Mouse (Mus musculus) CH12.LX (cell line): Measurements from ENCODE around the gene Lamtor2. TPM values are rescaled to one million over a fixed set of nuclear protein-coding genes. Genes with fewer than 3 reads are reported as not detected.

ENCODE experiments used
- DNase-seq: peaks from one replicate; pipeline ENCODE4 v3.0.0-alpha.2; 2013; ENCODE audit errors: extremely low read depth
- H3K27ac ChIP-seq: 2 replicates; pipeline ENCODE4 v1.5.1; 2012; ENCODE audit warnings: low read depth, mild to moderate bottlenecking, control low read depth, moderate library complexity; ENCODE audit not compliant: insufficient read depth
- H3K27me3 ChIP-seq: replicated peaks from 2 replicates; pipeline ENCODE3; 2012; ENCODE audit warnings: inconsistent platforms
- H3K36me3 ChIP-seq, 2 experiments: replicated peaks in 1 of 2; 2 replicates each; pipeline versions ENCODE3 to v1.6.1; 2012; ENCODE audit warnings: inconsistent platforms in 1 of 2, low read length in 1 of 2, mild to moderate bottlenecking in 1 of 2, mixed read lengths in 1 of 2, moderate library complexity in 1 of 2; ENCODE audit not compliant: control insufficient read depth in 1 of 2, insufficient read depth in 1 of 2
- H3K4me1 ChIP-seq, 2 experiments: 2 replicates each; pipeline ENCODE4 v1.6.1; 2012; ENCODE audit warnings: inconsistent platforms in 1 of 2, moderate library complexity in 1 of 2; ENCODE audit not compliant: insufficient read depth in 2 of 2, control insufficient read depth in 1 of 2
- H3K4me2 ChIP-seq: 2 replicates; pipeline ENCODE4 v1.6.1; 2012; ENCODE audit warnings: low read depth, mild to moderate bottlenecking, control low read depth; ENCODE audit not compliant: poor library complexity, insufficient read depth, severe bottlenecking
- H3K4me3 ChIP-seq, 3 experiments: fragments of 150-350 bp in 1 of 3; sonication (generic) in 1 of 3; replicated peaks in 1 of 3; 2 replicates each; pipeline versions ENCODE3 to v1.5.1; 2011 to 2012; ENCODE audit warnings: low read depth in 2 of 3, low read length in 2 of 3, mild to moderate bottlenecking in 2 of 3, moderate library complexity in 2 of 3, control low read depth in 1 of 3, improper control_type of control experiment in 1 of 3, inconsistent platforms in 1 of 3, mixed read lengths in 1 of 3; ENCODE audit not compliant: poor library complexity in 1 of 3
- H3K79me2 ChIP-seq: replicated peaks from 2 replicates; pipeline ENCODE4 v1.6.1; 2012; ENCODE audit warnings: mild to moderate bottlenecking, moderate library complexity; ENCODE audit not compliant: control insufficient read depth, poor library complexity, insufficient read depth, severe bottlenecking; ENCODE audit errors: extremely low read depth
- H3K9ac ChIP-seq: 2 replicates; pipeline ENCODE4 v1.6.1; 2012; ENCODE audit warnings: low read depth, mild to moderate bottlenecking, control low read depth, moderate library complexity; ENCODE audit not compliant: insufficient read depth
- H3K9me3 ChIP-seq: replicated peaks from 2 replicates; pipeline ENCODE3; 2012; ENCODE audit warnings: low read length, inconsistent platforms, mixed read lengths
- CHD2 ChIP-seq: IDR thresholded peaks from 2 replicates; pipeline ENCODE4 v1.6.1; 2011; ENCODE audit warnings: low read length, improper control_type of control experiment
- E2F4 ChIP-seq: IDR thresholded peaks from 2 replicates; pipeline ENCODE4 v1.6.1; 2011; ENCODE audit warnings: low read depth, low read length, improper control_type of control experiment; ENCODE audit not compliant: insufficient replicate concordance
- ELF1 ChIP-seq: IDR thresholded peaks from 2 replicates; pipeline ENCODE4 v1.6.1; 2014; ENCODE audit warnings: low read depth, mild to moderate bottlenecking, inconsistent platforms, low read length, improper control_type of control experiment
- EP300 ChIP-seq: IDR thresholded peaks from 2 replicates; pipeline ENCODE4 v1.6.1; 2011; ENCODE audit warnings: low read length, improper control_type of control experiment
- JUN ChIP-seq: IDR thresholded peaks from 2 replicates; pipeline ENCODE4 v1.6.1; 2011; ENCODE audit warnings: low read depth, mild to moderate bottlenecking, low read length, improper control_type of control experiment, moderate library complexity; ENCODE audit not compliant: insufficient read depth
- JUND ChIP-seq: conservative IDR thresholded peaks from 2 replicates; pipeline ENCODE4 v1.6.1; 2011; ENCODE audit warnings: low read depth, low read length, improper control_type of control experiment
- MAX ChIP-seq: IDR thresholded peaks from 2 replicates; pipeline ENCODE4 v1.6.1; 2011; ENCODE audit warnings: low read length, improper control_type of control experiment
- MAZ ChIP-seq: IDR thresholded peaks from 2 replicates; pipeline ENCODE4 v1.6.1; 2012; ENCODE audit warnings: low read depth, mild to moderate bottlenecking, inconsistent platforms, low read length, improper control_type of control experiment, moderate library complexity
- MEF2A ChIP-seq: IDR thresholded peaks from 2 replicates; pipeline ENCODE4 v1.6.1; 2014; ENCODE audit warnings: low read depth, mild to moderate bottlenecking, inconsistent platforms, low read length, improper control_type of control experiment, borderline replicate concordance
- MXI1 ChIP-seq: IDR thresholded peaks from 2 replicates; pipeline ENCODE4 v1.6.1; 2011; ENCODE audit warnings: mild to moderate bottlenecking, low read depth, low read length, improper control_type of control experiment
- MYC ChIP-seq: IDR thresholded peaks from 2 replicates; pipeline ENCODE4 v1.6.1; 2011; ENCODE audit warnings: low read depth, mild to moderate bottlenecking, improper control_type of control experiment, low read length
- POLR2AphosphoS2 ChIP-seq: IDR thresholded peaks from 2 replicates; pipeline ENCODE4 v1.6.1; 2011; ENCODE audit warnings: low read depth, low read length, improper control_type of control experiment
- RAD21 ChIP-seq: IDR thresholded peaks from 2 replicates; pipeline ENCODE4 v1.6.1; 2011; ENCODE audit warnings: low read depth, mild to moderate bottlenecking, low read length, improper control_type of control experiment, moderate library complexity
- SIN3A ChIP-seq: IDR thresholded peaks from 2 replicates; pipeline ENCODE4 v1.6.1; 2012; ENCODE audit warnings: low read length, improper control_type of control experiment, inconsistent platforms
- TBP ChIP-seq: conservative IDR thresholded peaks from 2 replicates; pipeline ENCODE4 v1.6.1; 2011; ENCODE audit warnings: low read depth, low read length, improper control_type of control experiment
- TCF12 ChIP-seq: IDR thresholded peaks from 2 replicates; pipeline ENCODE4 v1.6.1; 2014; ENCODE audit warnings: low read depth, mild to moderate bottlenecking, inconsistent platforms, low read length, improper control_type of control experiment
- UBTF ChIP-seq: IDR thresholded peaks from 2 replicates; pipeline ENCODE4 v1.6.1; 2012; ENCODE audit warnings: low read depth, mild to moderate bottlenecking, inconsistent platforms, low read length, improper control_type of control experiment, moderate library complexity
- USF2 ChIP-seq: conservative IDR thresholded peaks from 2 replicates; pipeline ENCODE4 v1.6.1; 2011; ENCODE audit warnings: low read depth, low read length, improper control_type of control experiment
- ZKSCAN1 ChIP-seq: IDR thresholded peaks from 2 replicates; pipeline ENCODE4 v1.6.1; 2012; ENCODE audit warnings: low read depth, inconsistent platforms, low read length, improper control_type of control experiment, borderline replicate concordance
- ZNF384 ChIP-seq: IDR thresholded peaks from 2 replicates; pipeline ENCODE4 v1.6.1; 2012; ENCODE audit warnings: low read depth, low read length, improper control_type of control experiment, inconsistent platforms
- dilution Hi-C: fragments of 300-500 bp; cut with MboI; formaldehyde crosslinking; loops from 2 replicates; pipeline ENCODE4 v1.14.3; 2020; ENCODE audit warnings: low sequenced_read_pairs; ENCODE audit not compliant: extremely low pct_unique_long_range_greater_than_20kb, extremely low pct_ligation_motif_present
- in situ Hi-C: fragments of 300-500 bp; cut with MboI; formaldehyde crosslinking; loops from 3 replicates; pipeline ENCODE4 v1.14.3; 2019; ENCODE audit warnings: low sequenced_read_pairs, low pct_ligation_motif_present, low pct_unique_long_range_greater_than_20kb, mixed read lengths
- polyA plus RNA-seq: library from polyadenylated mRNA; unstranded; fragments of >175 nt; gene quantifications from 2 replicates; pipeline ENCODE4 v1.2.1, GENCODE M21; 2012; ENCODE audit warnings: low read depth; ENCODE audit not compliant: insufficient read length
- total RNA-seq, 2 experiments: library from RNA; depleted of rRNA; stranded (reverse); fragments of 300-350 nt in 1 of 2; fragments of >200 nt in 1 of 2; gene quantifications; 2 replicates each; pipeline ENCODE4 v1.2.3; 2012 to 2014

Gene Lamtor2
- total and polyA plus RNA-seq, 3 experiments = 44.0 to 96.6 (median 56.0) TPM

GRCm38 (mm10) chr3:88515095-88515386 is 37.8 kb downstream of the Lamtor2 start:
- Histone ChIP-seq H3K27ac (no peak overlapping the region), H3K9ac (no peak overlapping the region), H3K79me2 (no peaks in the 10 kb centered on the region), H3K36me3 (no peaks in the 10 kb centered on the region), H3K9me3 (no peaks in the 10 kb centered on the region), H3K27me3 (peaks cover 16% of the 10 kb centered on the region)
- DNase-seq = no peak
- TF ChIP-seq MXI1 (no peak), ZNF384 (no peak), EP300 (no peak)
- TF ChIP-seq, all 38 proteins: peak for 0
- no peak overlapping the region for H3K4me3 ChIP-seq
- H3K4me2 ChIP-seq = no peak overlapping the region
- in situ Hi-C loops = no loop called here
- dilution Hi-C loops = no loop called here
- peaks cover 37 to 64% of the 10 kb centered on the region in 2 experiments for H3K4me1 ChIP-seq

GRCm38 (mm10) chr3:88514231-88515094 is 38.4 kb downstream of the Lamtor2 start:
- H3K9me3 ChIP-seq = no peaks in the 10 kb centered on the region
- peaks cover 13% of the 10 kb centered on the region for H3K27me3 ChIP-seq
- H3K9ac ChIP-seq = peak overlapping the region; percentile 40
- peaks cover 31 to 59% of the 10 kb centered on the region in 2 experiments for H3K4me1 ChIP-seq
- dilution Hi-C loops = no loop called here
- no peaks in the 10 kb centered on the region for H3K36me3 ChIP-seq
- DNase-seq = no peak
- H3K4me3 ChIP-seq = peak overlapping the region in 1 of 3 experiments; percentile 14
- peak overlapping the region; percentile 77 for H3K4me2 ChIP-seq
- no peaks in the 10 kb centered on the region for H3K79me2 ChIP-seq
- H3K27ac ChIP-seq = peak overlapping the region; percentile 86
- in situ Hi-C loops = no loop called here
- TF ChIP-seq ELF1 (no peak), MAX (peak; percentile 6; the same call in 1 of the 2 replicates), CHD2 (no peak), SIN3A (0 out of 2 replicates have a peak, but pooled peaks have one; percentile 1), USF2 (no peak), TCF12 (no peak), MYC (no peak), MEF2A (no peak), ZKSCAN1 (no peak), ZNF384 (no peak), MAZ (no peak), JUND (no peak), JUN (no peak), TBP (no peak), UBTF (no peak), E2F4 (no peak), RAD21 (no peak), POLR2AphosphoS2 (no peak)
